Mouse (Mus musculus): ENCODE measurements around the gene Prkd2. TPM values are rescaled to one million over a fixed set of nuclear protein-coding genes. Genes with fewer than 3 reads are reported as not detected.

The Prkd2 gene
- 10.6 and 13.4 TPM in 2 replicates for total RNA-seq (2014; rRNA removed; ENCODE audit: low replicate concordance)
- polyA plus RNA-seq (2015; fragmentation: Nextera tagmentation; extraction: Ambion mirVana), result 8.3 and 8.8 TPM in 2 replicates

GRCm38 (mm10) chr7:16842645-16843063, at the start of gene Prkd2:
TSS of gene Prkd2 (plus strand) at chr7:16842902.
- H3K27ac ChIP-seq (ENCODE audit: low read depth), result peak within 1 kb of the TSS; percentile 90
- H3K4me2 ChIP-seq (ENCODE audit: low read depth, low read length), result peak within 1 kb of the TSS; percentile 96
- peak within 1 kb of the TSS; percentile 84 for H3K4me3 ChIP-seq (ENCODE audit: low read depth, low read length)
- under 1% methylated on average over 31 of the region's 32 CpGs for WGBS
- ATAC-seq (ENCODE audit: insufficient read depth, low read depth) (peak; percentile 85), DNase-seq (ENCODE audit: low spot score) (peak; percentile 91)
- no peaks in the 10 kb centered on the region for H3K27me3 ChIP-seq (ENCODE audit: control insufficient read depth, insufficient read depth, low read length)
- H3K9ac ChIP-seq (replicated peaks; ENCODE audit: low read depth, low read length), result peak within 1 kb of the TSS; percentile 83
- H3K9me3 ChIP-seq (replicated peaks; ENCODE audit: control insufficient read depth, low read length), result no peaks in the 10 kb centered on the region
- peaks cover 10% of the 10 kb centered on the region; the same call in 1 of the 2 replicates for H3K4me1 ChIP-seq (ENCODE audit: control insufficient read depth, insufficient read depth)
- H3K36me3 ChIP-seq (replicated peaks; ENCODE audit: control insufficient read depth, insufficient read depth, low read length), result peaks cover 48% of the 10 kb centered on the region
- TF ChIP-seq EP300 (IDR thresholded peaks at IDR 0.05; ENCODE audit: low read depth) (no peak), CTCF (IDR thresholded peaks at IDR 0.05; ENCODE audit: low read depth) (no peak)

- peak overlapping the region; percentile 55 for H3K4me2 ChIP-seq (ENCODE audit: low read depth, low read length)
- WGBS, result 47% methylated on average over 19 of the region's 19 CpGs
- 0 out of 2 replicates have a peak overlapping the region, but pooled peaks have one; percentile 19 for H3K27ac ChIP-seq (ENCODE audit: low read depth)
- H3K4me3 ChIP-seq (ENCODE audit: low read depth, low read length), result peak overlapping the region; percentile 27
- peak; percentile 75 for ATAC-seq (ENCODE audit: insufficient read depth, low read depth)
- H3K36me3 ChIP-seq (replicated peaks; ENCODE audit: control insufficient read depth, insufficient read depth, low read length), result peaks cover 35% of the 10 kb centered on the region
- no peaks in the 10 kb centered on the region for H3K27me3 ChIP-seq (ENCODE audit: control insufficient read depth, insufficient read depth, low read length)
- peak; percentile 48; the same call in 1 of the 2 replicates for TF ChIP-seq EP300 (IDR thresholded peaks at IDR 0.05; ENCODE audit: low read depth)
- no peak for TF ChIP-seq CTCF (IDR thresholded peaks at IDR 0.05; ENCODE audit: low read depth)
- DNase-seq (ENCODE audit: low spot score), result peak; percentile 62
- no peaks in the 10 kb centered on the region; the same call in 1 of the 2 replicates for H3K4me1 ChIP-seq (ENCODE audit: control insufficient read depth, insufficient read depth)
- no peaks in the 10 kb centered on the region for H3K9me3 ChIP-seq (replicated peaks; ENCODE audit: control insufficient read depth, low read length)
- no peak overlapping the region for H3K9ac ChIP-seq (replicated peaks; ENCODE audit: low read depth, low read length)
These were observed 49.5 kb upstream of the Prkd2 start for GRCm38 (mm10) chr7:16793010-16793725.

- Histone ChIP-seq H3K4me2 (ENCODE audit: low read depth, low read length) (no peak overlapping the region), H3K4me1 (ENCODE audit: control insufficient read depth, insufficient read depth) (no peaks in the 10 kb centered on the region; the same call in 1 of the 2 replicates), H3K4me3 (ENCODE audit: low read depth, low read length) (no peak overlapping the region), H3K36me3 (replicated peaks; ENCODE audit: control insufficient read depth, insufficient read depth, low read length) (peaks cover 33% of the 10 kb centered on the region), H3K9me3 (replicated peaks; ENCODE audit: control insufficient read depth, low read length) (no peaks in the 10 kb centered on the region), H3K9ac (replicated peaks; ENCODE audit: low read depth, low read length) (no peak overlapping the region), H3K27ac (ENCODE audit: low read depth) (no peak overlapping the region), H3K27me3 (ENCODE audit: control insufficient read depth, insufficient read depth, low read length) (no peaks in the 10 kb centered on the region)
- ATAC-seq (ENCODE audit: insufficient read depth, low read depth), result no peak
- WGBS, result 86% methylated on average over 5 of the region's 5 CpGs
- DNase-seq (ENCODE audit: low spot score), result no peak
- TF ChIP-seq EP300 (IDR thresholded peaks at IDR 0.05; ENCODE audit: low read depth) (no peak), CTCF (IDR thresholded peaks at IDR 0.05; ENCODE audit: low read depth) (no peak)
These were observed 47.8 kb upstream of the Prkd2 start for GRCm38 (mm10) chr7:16794886-16795285.

- H3K4me2 ChIP-seq (ENCODE audit: low read depth, low read length), result no peak overlapping the region
- ATAC-seq (ENCODE audit: insufficient read depth, low read depth), result 0 out of 2 replicates have a peak, but pooled peaks have one; percentile 18
These were observed 38.2 kb upstream of the Prkd2 start for GRCm38 (mm10) chr7:16804409-16805028.

GRCm38 (mm10) chr7:16807936-16808335, 34.8 kb upstream of the Prkd2 start:
- Histone ChIP-seq H3K9me3 (replicated peaks; ENCODE audit: control insufficient read depth, low read length) (no peaks in the 10 kb centered on the region), H3K27me3 (ENCODE audit: control insufficient read depth, insufficient read depth, low read length) (no peaks in the 10 kb centered on the region), H3K36me3 (replicated peaks; ENCODE audit: control insufficient read depth, insufficient read depth, low read length) (peaks cover 28% of the 10 kb centered on the region), H3K4me1 (ENCODE audit: control insufficient read depth, insufficient read depth) (no peaks in the 10 kb centered on the region; the same call in 1 of the 2 replicates), H3K4me2 (ENCODE audit: low read depth, low read length) (no peak overlapping the region), H3K27ac (ENCODE audit: low read depth) (no peak overlapping the region), H3K4me3 (ENCODE audit: low read depth, low read length) (no peak overlapping the region), H3K9ac (replicated peaks; ENCODE audit: low read depth, low read length) (no peak overlapping the region)
- DNase-seq (ENCODE audit: low spot score), result no peak
- 85% methylated on average over 9 of the region's 9 CpGs for WGBS
- no peak for ATAC-seq (ENCODE audit: insufficient read depth, low read depth)
- TF ChIP-seq EP300 (IDR thresholded peaks at IDR 0.05; ENCODE audit: low read depth) (no peak), CTCF (IDR thresholded peaks at IDR 0.05; ENCODE audit: low read depth) (no peak)

More at GRCm38 (mm10) chr7:16804409-16805028, 38.2 kb upstream of the Prkd2 start:
- no peak overlapping the region for H3K9ac ChIP-seq (replicated peaks; ENCODE audit: low read depth, low read length)
- no peak overlapping the region for H3K27ac ChIP-seq (ENCODE audit: low read depth)
- H3K36me3 ChIP-seq (replicated peaks; ENCODE audit: control insufficient read depth, insufficient read depth, low read length), result peaks cover 18% of the 10 kb centered on the region
- H3K27me3 ChIP-seq (ENCODE audit: control insufficient read depth, insufficient read depth, low read length), result no peaks in the 10 kb centered on the region
- TF ChIP-seq CTCF (IDR thresholded peaks at IDR 0.05; ENCODE audit: low read depth), result peak; percentile 70
- TF ChIP-seq EP300 (IDR thresholded peaks at IDR 0.05; ENCODE audit: low read depth), result no peak
- H3K4me1 ChIP-seq (ENCODE audit: control insufficient read depth, insufficient read depth), result no peaks in the 10 kb centered on the region
- H3K4me3 ChIP-seq (ENCODE audit: low read depth, low read length), result no peak overlapping the region
- WGBS, result 33% methylated on average over 8 of the region's 8 CpGs
- peak; percentile 36 for DNase-seq (ENCODE audit: low spot score)
- H3K9me3 ChIP-seq (replicated peaks; ENCODE audit: control insufficient read depth, low read length), result no peaks in the 10 kb centered on the region

Data from heart, postnatal 0 days (tissue).